Mouse (Mus musculus) G1E (cell line): Measurements from ENCODE around the gene Tbk1. TPM values are rescaled to one million over a fixed set of nuclear protein-coding genes. Genes with fewer than 3 reads are reported as not detected.

Source experiments
- ATAC-seq: 2 replicates; pipeline ENCODE4 v1.8.0; 2016; ENCODE audit warnings: mild to moderate bottlenecking; ENCODE audit not compliant: insufficient number of reproducible peaks, poor library complexity, low FRiP score, severe bottlenecking; ENCODE audit errors: extremely low read depth
- DNase-seq: peaks from one replicate; pipeline ENCODE4 v3.0.0; 2012; ENCODE audit warnings: low spot score
- H3K27me3 ChIP-seq: 2 replicates; pipeline ENCODE4 v1.6.1; 2012; ENCODE audit warnings: mild to moderate bottlenecking, low read length, inconsistent platforms; ENCODE audit not compliant: insufficient read depth
- H3K36me3 ChIP-seq: replicated peaks from 2 replicates; pipeline ENCODE3; 2012; ENCODE audit warnings: mild to moderate bottlenecking, inconsistent platforms
- H3K4me1 ChIP-seq: 2 replicates; pipeline ENCODE4 v1.6.1; 2012; ENCODE audit warnings: low read depth, low read length, inconsistent platforms, mixed read lengths; ENCODE audit not compliant: insufficient read depth
- H3K4me3 ChIP-seq: 2 replicates; pipeline ENCODE4 v1.5.1; 2012; ENCODE audit warnings: low read depth, mild to moderate bottlenecking, inconsistent platforms, low read length, moderate library complexity, mixed read lengths
- H3K9me3 ChIP-seq: replicated peaks from 2 replicates; pipeline ENCODE4 v1.6.1; 2012; ENCODE audit warnings: inconsistent platforms
- CTCF ChIP-seq: IDR thresholded peaks from 2 replicates; pipeline ENCODE4 v1.5.1; 2012; ENCODE audit warnings: low read depth, low read length, inconsistent platforms, mixed read lengths
- GATA1 ChIP-seq: IDR thresholded peaks from 2 replicates; pipeline ENCODE4 v1.6.1; 2012; ENCODE audit warnings: borderline replicate concordance, low read length, inconsistent platforms, mixed read lengths
- GATA2 ChIP-seq: IDR thresholded peaks from 2 replicates; pipeline ENCODE4 v1.6.1; 2012; ENCODE audit warnings: low read depth, low read length, inconsistent platforms, borderline replicate concordance
- POLR2AphosphoS5 ChIP-seq: IDR thresholded peaks from 2 replicates; pipeline ENCODE4 v1.6.1; 2012; ENCODE audit warnings: low read depth, low read length, inconsistent platforms; ENCODE audit not compliant: insufficient replicate concordance
- TAL1 ChIP-seq: conservative IDR thresholded peaks from 2 replicates; pipeline ENCODE4 v1.6.1; 2012; ENCODE audit warnings: low read depth, low read length, inconsistent platforms, mixed read lengths
- polyA plus RNA-seq: library from polyadenylated mRNA; stranded (reverse); fragments of >175 nt; gene quantifications from 2 replicates; pipeline ENCODE4 v1.2.3, GENCODE M21; 2012
- total RNA-seq, 2 experiments: library from RNA; stranded (forward) in 1 of 2; stranded (reverse) in 1 of 2; fragments of 200-1000 nt in 1 of 2; fragments of >200 nt in 1 of 2; fragmentation: Nextera tagmentation in 1 of 2; gene quantifications; 2 replicates each; pipeline ENCODE4 v1.2.3; 2014 to 2017

Tbk1 gene
- total and polyA plus RNA-seq, 3 experiments, result 6.8 to 107 (median 96.3) TPM

GRCm38 (mm10) chr10:121612448-121612847 is 25.9 kb upstream of the Tbk1 start:
- TF ChIP-seq POLR2AphosphoS5 (no peak), CTCF (no peak), GATA2 (no peak), GATA1 (no peak), TAL1 (no peak)
- Histone ChIP-seq H3K4me3 (no peak overlapping the region), H3K36me3 (peaks cover 95% of the 10 kb centered on the region), H3K27me3 (no peaks in the 10 kb centered on the region), H3K9me3 (no peaks in the 10 kb centered on the region), H3K4me1 (peaks cover 2% of the 10 kb centered on the region; the same call in 1 of the 2 replicates)
- no peak for ATAC-seq
- no peak for DNase-seq

GRCm38 (mm10) chr10:121611587-121611986 is 25.0 kb upstream of the Tbk1 start:
- Histone ChIP-seq H3K27me3 (no peaks in the 10 kb centered on the region), H3K9me3 (no peaks in the 10 kb centered on the region), H3K4me3 (no peak overlapping the region), H3K4me1 (peaks cover 2% of the 10 kb centered on the region; the same call in 1 of the 2 replicates), H3K36me3 (peaks cover 95% of the 10 kb centered on the region)
- no peak for TF ChIP-seq TAL1
- TF ChIP-seq CTCF, result no peak
- no peak for DNase-seq
- no peak for ATAC-seq

- TF ChIP-seq CTCF (no peak), GATA2 (no peak), GATA1 (no peak), TAL1 (no peak), POLR2AphosphoS5 (no peak)
- ATAC-seq (no peak), DNase-seq (no peak)
- Histone ChIP-seq H3K9me3 (peaks cover 6% of the 10 kb centered on the region), H3K36me3 (peaks cover 96% of the 10 kb centered on the region), H3K4me3 (no peak overlapping the region), H3K4me1 (peaks cover 7% of the 10 kb centered on the region), H3K27me3 (no peaks in the 10 kb centered on the region)
Measured at GRCm38 (mm10) chr10:121608177-121608576, 21.6 kb upstream of the Tbk1 start.

GRCm38 (mm10) chr10:121604632-121605344 is 18.2 kb upstream of the Tbk1 start:
- no peak overlapping the region for H3K4me3 ChIP-seq
- peaks cover 7% of the 10 kb centered on the region for H3K4me1 ChIP-seq
- H3K9me3 ChIP-seq, result peaks cover 6% of the 10 kb centered on the region
- ATAC-seq (peak; percentile 46; the same call in 1 of the 2 replicates), DNase-seq (no peak)
- H3K27me3 ChIP-seq, result no peaks in the 10 kb centered on the region
- H3K36me3 ChIP-seq, result peaks cover 98% of the 10 kb centered on the region
- TF ChIP-seq GATA2, result no peak
- TF ChIP-seq GATA1, result no peak
- no peak for TF ChIP-seq CTCF
- TF ChIP-seq TAL1, result no peak
- no peak for TF ChIP-seq POLR2AphosphoS5

- Histone ChIP-seq H3K27me3 (no peaks in the 10 kb centered on the region), H3K9me3 (peaks cover 6% of the 10 kb centered on the region), H3K4me1 (peaks cover 7% of the 10 kb centered on the region), H3K36me3 (peaks cover 100% of the 10 kb centered on the region), H3K4me3 (no peak overlapping the region)
- no peak for DNase-seq
- TF ChIP-seq GATA1 (no peak), POLR2AphosphoS5 (no peak), CTCF (no peak), GATA2 (no peak), TAL1 (no peak)
- no peak for ATAC-seq
Measured at GRCm38 (mm10) chr10:121603556-121603955, 17.0 kb upstream of the Tbk1 start.

- TF ChIP-seq POLR2AphosphoS5 (no peak), GATA1 (no peak), CTCF (no peak), TAL1 (no peak), GATA2 (no peak)
- H3K36me3 ChIP-seq, result peaks cover 100% of the 10 kb centered on the region
- DNase-seq (no peak), ATAC-seq (no peak)
- peaks cover 6% of the 10 kb centered on the region for H3K9me3 ChIP-seq
- H3K4me3 ChIP-seq, result no peak overlapping the region
- H3K4me1 ChIP-seq, result peaks cover 8% of the 10 kb centered on the region
- no peaks in the 10 kb centered on the region for H3K27me3 ChIP-seq
Measured at GRCm38 (mm10) chr10:121601272-121601671, 14.7 kb upstream of the Tbk1 start.

GRCm38 (mm10) chr10:121596580-121596979 is 10.0 kb upstream of the Tbk1 start:
- Histone ChIP-seq H3K36me3 (peaks cover 95% of the 10 kb centered on the region), H3K4me3 (no peak overlapping the region), H3K4me1 (peaks cover 4% of the 10 kb centered on the region), H3K27me3 (no peaks in the 10 kb centered on the region), H3K9me3 (no peaks in the 10 kb centered on the region)
- DNase-seq (no peak), ATAC-seq (no peak)
- no peak for TF ChIP-seq GATA2
- TF ChIP-seq GATA1, result no peak
